Mouse (Mus musculus) limb, embryonic 12.5 days (tissue): ENCODE results near the gene Gm37419. TPM values are rescaled to one million over a fixed set of nuclear protein-coding genes. Genes with fewer than 3 reads are reported as not detected.

ENCODE experiments used
- ATAC-seq: fragments of 200-750 bp; cut with Nextera tagmentation; 2 replicates; pipeline ENCODE4 v1.8.0; 2017; ENCODE audit warnings: low read depth, moderate TSS enrichment; ENCODE audit not compliant: insufficient number of reproducible peaks, insufficient read depth, low FRiP score, low TSS enrichment
- H3K27ac ChIP-seq: fragments of 300-500 bp; sonication (generic); 2 replicates; pipeline ENCODE4 v1.5.1; 2016; ENCODE audit warnings: mild to moderate bottlenecking, moderate library complexity
- H3K27me3 ChIP-seq: fragments of 300-500 bp; sonication (generic); 2 replicates; pipeline ENCODE4 v1.6.1; 2016; ENCODE audit warnings: mild to moderate bottlenecking, moderate library complexity
- H3K36me3 ChIP-seq: fragments of 300-500 bp; sonication (generic); 2 replicates; pipeline ENCODE4 v1.6.1; 2016; ENCODE audit warnings: mild to moderate bottlenecking, moderate library complexity
- H3K4me1 ChIP-seq: fragments of 300-500 bp; sonication (generic); replicated peaks from 2 replicates; pipeline ENCODE4 v1.6.1; 2016
- H3K4me2 ChIP-seq: fragments of 300-500 bp; sonication (generic); 2 replicates; pipeline ENCODE4 v1.6.1; 2016; ENCODE audit warnings: mild to moderate bottlenecking, moderate library complexity
- H3K4me3 ChIP-seq: fragments of 300-500 bp; sonication (generic); replicated peaks from 2 replicates; pipeline ENCODE4 v1.5.1; 2016; ENCODE audit warnings: mild to moderate bottlenecking
- H3K9ac ChIP-seq: fragments of 300-500 bp; sonication (generic); replicated peaks from 2 replicates; pipeline ENCODE4 v1.6.1; 2016; ENCODE audit warnings: mild to moderate bottlenecking, moderate library complexity
- H3K9me3 ChIP-seq: fragments of 300-500 bp; sonication (generic); 2 replicates; pipeline ENCODE4 v1.6.1; 2016; ENCODE audit warnings: mild to moderate bottlenecking, moderate library complexity
- WGBS: fragments of 180-500 bp; shearing (Covaris S2); methylation state at CpG from one replicate; pipeline ENCODE4 v1.1.7; 2016; 5-methylcytosine and 5-hydroxymethylcytosine counted together
- polyA plus RNA-seq: library from polyadenylated mRNA; unstranded; fragments of >200 nt; fragmentation: Nextera tagmentation; extraction: Ambion mirVana; gene quantifications from 2 replicates; pipeline ENCODE4 v1.2.1, GENCODE M21; 2016

The Gm37419 gene
- polyA plus RNA-seq, 1 experiment from 2014 or later: not detected

DNA sequence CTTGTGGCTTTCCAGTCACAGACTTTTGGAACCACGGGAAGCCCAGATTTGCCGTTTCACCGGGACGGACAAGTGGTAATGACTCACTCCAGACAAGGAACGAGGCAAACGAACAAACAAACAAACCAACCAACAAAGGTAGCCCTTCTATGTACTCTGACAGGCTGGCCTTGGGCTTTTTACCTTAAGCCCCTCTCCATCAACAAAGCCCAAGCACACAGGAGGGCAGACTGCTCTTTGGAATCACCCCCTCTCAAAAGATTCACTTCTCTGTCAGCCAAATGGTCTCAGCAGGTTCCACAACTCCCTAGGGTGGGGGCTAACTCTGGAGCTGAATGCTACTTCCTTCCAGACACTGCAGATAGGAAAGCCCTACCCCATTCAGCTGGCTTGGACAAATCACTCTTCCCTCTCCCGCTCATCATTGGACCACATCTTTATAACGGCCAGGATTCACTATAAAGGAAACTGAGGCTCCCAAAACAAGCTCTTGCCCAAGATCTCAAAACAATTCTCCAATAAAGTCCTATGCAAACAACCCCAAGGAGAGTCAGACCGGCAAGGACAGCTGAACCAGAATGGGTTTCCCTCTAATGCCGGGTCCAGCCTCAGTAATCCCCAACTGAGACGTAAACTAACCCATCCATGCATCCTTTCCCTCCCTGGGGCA, 7.9 kb upstream of the Gm37419 start:
- no peaks in the 10 kb centered on the region for H3K9me3 ChIP-seq
- 8% methylated on average over 11 of the region's 11 CpGs for WGBS
- H3K9ac ChIP-seq: no peak overlapping the region

DNA sequence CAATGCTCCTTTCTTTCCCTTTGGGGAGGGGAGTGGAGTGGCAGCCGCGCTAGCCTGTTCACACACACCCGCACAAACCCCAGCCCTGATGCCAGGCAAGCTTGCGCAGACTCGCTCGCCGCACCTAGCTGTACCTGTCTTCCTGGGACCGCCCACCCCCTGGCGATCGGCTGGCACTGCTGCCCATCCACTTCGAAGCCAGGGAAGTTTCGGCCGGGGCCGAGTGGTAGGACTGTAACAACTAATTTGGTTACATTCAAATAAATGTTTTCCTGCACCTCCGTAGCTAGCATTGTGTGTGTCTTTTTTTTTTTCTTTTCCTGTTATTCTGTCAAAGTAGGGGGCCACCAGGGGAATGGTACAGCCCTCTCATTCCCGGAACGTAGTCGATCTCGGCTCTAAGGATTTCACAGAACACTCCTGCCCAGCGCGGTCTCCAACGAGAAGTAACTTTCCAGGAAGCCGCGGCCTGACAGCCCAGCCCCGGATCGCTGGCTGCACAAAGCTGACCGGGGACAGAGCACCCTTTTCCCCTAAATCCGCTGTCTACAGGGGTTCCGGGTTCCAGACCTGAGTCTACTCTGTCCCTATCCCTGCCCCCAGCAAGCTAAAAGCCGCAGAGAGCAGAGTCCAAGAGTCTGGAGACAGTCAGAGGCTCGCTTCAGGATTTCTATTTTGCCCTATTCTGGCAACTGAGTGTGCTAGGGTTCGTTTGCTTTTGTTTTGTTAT, 7.1 kb upstream of the Gm37419 start:
- WGBS: under 1% methylated on average over 32 of the region's 32 CpGs
- peaks cover 60% of the 10 kb centered on the region for H3K27me3 ChIP-seq
- no peak for ATAC-seq
- H3K27ac ChIP-seq: no peak overlapping the region
- peak overlapping the region; percentile 53 for H3K9ac ChIP-seq
- H3K4me3 ChIP-seq: peak overlapping the region; percentile 44
- peaks cover 47% of the 10 kb centered on the region for H3K4me1 ChIP-seq
- H3K9me3 ChIP-seq: no peaks in the 10 kb centered on the region
- H3K4me2 ChIP-seq: peak overlapping the region; percentile 86
- H3K36me3 ChIP-seq: no peaks in the 10 kb centered on the region

More for the DNA sequence above, 7.9 kb upstream of the Gm37419 start:
- no peak overlapping the region for H3K27ac ChIP-seq
- H3K36me3 ChIP-seq: no peaks in the 10 kb centered on the region
- peak overlapping the region; percentile 44 for H3K4me3 ChIP-seq
- H3K4me1 ChIP-seq: peaks cover 43% of the 10 kb centered on the region
- peak overlapping the region; percentile 86 for H3K4me2 ChIP-seq
- H3K27me3 ChIP-seq: peaks cover 54% of the 10 kb centered on the region
- no peak for ATAC-seq

DNA sequence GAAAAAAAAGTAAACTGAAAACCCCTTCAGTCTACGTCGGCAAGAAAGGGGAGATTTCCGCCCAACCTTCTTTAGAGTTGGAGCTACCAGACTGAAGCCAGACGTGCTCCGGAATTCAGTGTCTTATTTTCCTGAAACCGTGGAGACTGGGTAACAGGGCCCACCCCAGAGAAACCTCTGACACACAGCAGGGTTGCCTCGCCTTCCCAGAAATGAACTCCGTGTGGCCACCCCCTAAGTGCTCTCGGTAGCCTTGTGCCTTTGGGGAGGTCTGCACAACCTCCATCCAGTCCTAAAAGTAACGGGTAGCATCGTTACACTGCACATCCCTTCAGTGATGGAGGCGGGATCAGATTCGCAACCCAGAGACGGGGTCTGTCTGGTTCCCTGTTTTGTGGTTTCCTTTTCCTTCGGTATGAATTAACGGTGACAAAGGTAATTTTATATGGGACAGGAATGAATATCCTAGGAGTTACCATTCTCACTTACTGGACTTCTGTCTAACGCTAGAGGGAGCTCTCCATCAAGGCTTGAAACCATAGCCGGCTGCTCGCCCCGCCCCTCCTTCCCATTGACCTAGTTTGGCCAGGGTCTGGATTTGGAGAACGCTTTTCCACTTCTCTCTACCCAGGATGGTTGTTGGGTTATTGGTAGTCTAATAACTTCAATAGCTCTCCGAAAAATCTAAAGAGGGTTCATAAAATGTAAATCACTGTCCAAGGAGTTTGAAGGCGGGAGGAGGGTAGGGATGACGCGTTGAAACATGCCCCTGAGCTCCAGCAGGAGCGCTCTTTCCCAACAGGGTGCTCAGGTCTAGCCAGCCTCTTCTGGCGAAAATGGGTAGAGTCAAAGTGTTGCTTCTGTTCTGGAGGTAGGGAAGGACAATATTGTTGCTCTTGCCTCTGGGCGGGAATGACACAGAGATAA, 6.1 kb upstream of the Gm37419 start:
- 2% methylated on average over 28 of the region's 28 CpGs for WGBS
- Histone ChIP-seq H3K4me2 (peak overlapping the region; percentile 86), H3K27me3 (peaks cover 69% of the 10 kb centered on the region), H3K4me1 (peaks cover 54% of the 10 kb centered on the region), H3K27ac (no peak overlapping the region), H3K4me3 (peak overlapping the region; percentile 44), H3K9ac (peak overlapping the region; percentile 40; the same call in 1 of the 2 replicates), H3K9me3 (no peaks in the 10 kb centered on the region), H3K36me3 (no peaks in the 10 kb centered on the region)
- ATAC-seq: peak; percentile 52

DNA sequence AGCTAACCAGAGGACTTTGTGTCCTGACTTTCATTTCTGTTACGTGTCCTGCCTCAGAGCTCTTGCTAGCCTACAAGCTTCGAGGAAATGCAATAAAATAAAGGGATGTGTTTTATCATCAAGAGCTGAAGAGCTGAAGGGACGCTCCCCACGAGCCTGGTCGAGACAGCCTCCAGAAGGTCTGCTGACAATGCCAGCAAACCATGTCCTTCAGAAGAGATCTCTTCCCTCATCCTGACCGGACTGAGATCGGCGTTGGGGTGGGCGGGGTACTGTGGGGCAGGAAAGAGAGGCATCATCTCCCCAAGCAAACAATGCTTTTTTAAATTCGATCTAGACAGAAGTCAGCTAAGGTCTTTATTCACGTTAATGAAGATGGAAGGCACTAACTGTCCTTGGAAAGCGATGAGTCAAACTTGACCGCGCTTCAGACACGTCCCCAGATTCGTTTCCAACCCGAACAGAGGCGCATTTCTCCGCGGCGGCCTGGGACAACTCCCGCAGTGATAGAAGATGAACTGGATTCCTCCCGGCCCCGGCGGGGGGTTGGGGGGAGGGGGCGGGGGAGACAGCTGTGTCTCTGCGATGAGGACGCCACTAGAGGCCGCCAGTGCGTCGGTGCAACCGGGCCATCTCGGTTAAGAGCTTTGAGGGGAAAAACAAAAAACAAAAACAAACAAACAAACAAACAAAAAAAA, 5.2 kb upstream of the Gm37419 start:
- Histone ChIP-seq H3K4me3 (peak overlapping the region; percentile 44), H3K4me1 (peaks cover 54% of the 10 kb centered on the region), H3K9ac (peak overlapping the region; percentile 40), H3K27ac (no peak overlapping the region), H3K36me3 (no peaks in the 10 kb centered on the region), H3K27me3 (peaks cover 69% of the 10 kb centered on the region), H3K4me2 (peak overlapping the region; percentile 86), H3K9me3 (no peaks in the 10 kb centered on the region)
- 1% methylated on average over 33 of the region's 33 CpGs for WGBS
- ATAC-seq: no peak

DNA sequence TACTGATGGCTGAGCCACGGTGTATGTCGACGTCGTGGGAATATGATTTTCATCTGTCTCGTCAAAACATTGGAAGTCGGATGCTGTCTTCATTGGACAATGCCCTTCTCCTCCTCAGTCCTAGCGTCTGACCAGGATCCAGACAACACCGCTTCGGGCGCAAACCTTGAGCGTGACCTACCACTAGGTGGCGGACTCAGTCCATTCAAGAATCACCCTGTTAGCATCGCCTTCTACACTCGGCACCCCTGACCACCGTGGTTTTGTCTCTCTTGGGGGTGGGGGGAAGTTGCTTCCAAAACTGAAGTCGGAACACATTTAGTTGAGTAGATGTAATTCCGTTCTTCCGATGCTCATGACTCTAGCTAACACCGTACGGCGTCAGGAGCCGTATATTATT, 4.1 kb upstream of the Gm37419 start:
- Histone ChIP-seq H3K9ac (0 out of 2 replicates have a peak overlapping the region, but pooled peaks have one; percentile 45), H3K36me3 (no peaks in the 10 kb centered on the region), H3K4me3 (peak overlapping the region; percentile 45), H3K4me2 (peak overlapping the region; percentile 86), H3K27me3 (peaks cover 67% of the 10 kb centered on the region), H3K9me3 (no peaks in the 10 kb centered on the region), H3K4me1 (peaks cover 54% of the 10 kb centered on the region), H3K27ac (no peak overlapping the region)
- WGBS: 2% methylated on average over 22 of the region's 22 CpGs
- ATAC-seq: no peak

DNA sequence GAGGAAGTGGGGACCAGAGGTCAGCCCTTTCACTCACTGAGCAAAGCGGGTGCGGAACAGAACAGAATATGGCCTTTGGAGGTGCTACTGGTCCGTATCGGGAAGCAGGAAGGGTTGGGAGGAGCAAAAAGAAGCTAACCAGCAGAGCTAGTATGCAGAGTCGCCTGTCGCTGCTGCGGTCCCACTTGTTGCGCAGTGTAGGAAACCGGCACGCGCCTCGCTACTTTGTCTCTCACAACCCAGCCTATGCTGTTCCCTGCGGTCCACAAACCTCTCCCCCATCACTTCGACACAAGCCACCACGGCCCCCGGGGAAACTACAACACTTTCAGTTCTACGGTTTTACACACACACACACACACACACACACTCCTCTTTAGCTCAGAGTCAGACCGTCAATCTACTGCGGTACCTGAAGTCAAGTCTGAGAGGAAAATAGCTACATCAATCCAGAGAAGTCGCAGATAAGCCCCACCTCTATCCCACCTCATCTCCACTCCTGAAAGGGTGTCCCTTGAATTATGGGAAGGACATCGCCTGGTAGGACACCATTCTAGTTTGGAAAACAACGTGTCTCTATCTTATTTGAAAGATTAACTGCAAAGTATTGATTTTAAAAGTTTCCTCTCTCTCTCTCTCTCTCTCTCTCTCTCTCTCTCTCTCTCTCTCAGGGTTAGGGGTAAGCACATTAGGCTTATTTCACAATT, 3.4 kb upstream of the Gm37419 start:
- Histone ChIP-seq H3K4me2 (peak overlapping the region; percentile 86), H3K36me3 (no peaks in the 10 kb centered on the region), H3K27me3 (peaks cover 59% of the 10 kb centered on the region), H3K4me1 (peaks cover 57% of the 10 kb centered on the region), H3K9me3 (no peaks in the 10 kb centered on the region), H3K4me3 (peak overlapping the region; percentile 45), H3K27ac (no peak overlapping the region), H3K9ac (peak overlapping the region; percentile 45; the same call in 1 of the 2 replicates)
- under 1% methylated on average over 22 of the region's 22 CpGs for WGBS
- no peak for ATAC-seq

DNA sequence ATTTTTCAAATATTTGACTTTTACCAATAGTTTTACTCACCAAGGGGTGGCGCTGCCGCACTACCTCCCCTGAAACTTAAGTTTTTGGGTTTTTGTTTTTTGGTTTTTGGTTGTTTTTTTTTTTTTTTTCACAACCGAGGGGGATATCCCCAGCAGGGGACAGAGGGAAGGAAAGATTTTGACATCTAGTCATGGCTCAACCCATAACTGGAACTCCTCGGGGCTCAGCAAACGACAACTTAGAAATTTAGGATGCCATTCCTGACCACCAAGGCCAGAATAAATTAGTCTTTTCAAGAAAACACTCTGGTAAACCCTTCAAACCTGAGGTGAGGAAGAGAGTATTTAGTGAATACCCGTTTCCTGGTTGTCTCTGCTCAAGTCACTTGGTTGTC, 2.8 kb upstream of the Gm37419 start:
- H3K4me2 ChIP-seq: peak overlapping the region; percentile 93
- H3K27ac ChIP-seq: no peak overlapping the region
- H3K9me3 ChIP-seq: no peaks in the 10 kb centered on the region
- no peak overlapping the region for H3K9ac ChIP-seq
- WGBS: under 1% methylated on average over 6 of the region's 6 CpGs
- H3K27me3 ChIP-seq: peaks cover 56% of the 10 kb centered on the region
- H3K4me3 ChIP-seq: no peak overlapping the region
- H3K4me1 ChIP-seq: peaks cover 60% of the 10 kb centered on the region
- ATAC-seq: no peak
- H3K36me3 ChIP-seq: no peaks in the 10 kb centered on the region

DNA sequence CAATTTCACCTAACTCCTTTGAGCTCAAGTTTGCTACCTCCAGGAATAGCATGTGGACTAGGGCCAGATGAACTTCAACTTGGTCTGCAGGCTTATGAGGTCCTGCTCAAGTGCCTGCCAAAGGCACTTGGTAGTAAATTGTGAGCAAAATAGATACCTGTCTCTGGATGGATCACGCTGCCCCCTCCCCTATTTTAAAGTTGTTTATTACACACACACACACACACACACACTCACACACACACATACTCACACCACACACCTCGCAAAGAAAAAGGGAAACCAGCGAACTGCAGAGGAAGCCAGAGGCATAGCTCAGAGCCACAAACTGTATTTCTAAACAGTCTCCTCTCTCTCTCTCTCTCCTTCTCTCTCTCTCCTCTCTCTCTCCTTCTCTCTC, 2.1 kb upstream of the Gm37419 start:
- Histone ChIP-seq H3K9ac (no peak overlapping the region), H3K27me3 (peaks cover 50% of the 10 kb centered on the region), H3K36me3 (no peaks in the 10 kb centered on the region), H3K4me3 (peak overlapping the region; percentile 71), H3K9me3 (no peaks in the 10 kb centered on the region), H3K27ac (no peak overlapping the region), H3K4me2 (peak overlapping the region; percentile 93), H3K4me1 (peaks cover 56% of the 10 kb centered on the region)
- ATAC-seq: no peak
- 10% methylated on average over 3 of the region's 3 CpGs for WGBS

DNA sequence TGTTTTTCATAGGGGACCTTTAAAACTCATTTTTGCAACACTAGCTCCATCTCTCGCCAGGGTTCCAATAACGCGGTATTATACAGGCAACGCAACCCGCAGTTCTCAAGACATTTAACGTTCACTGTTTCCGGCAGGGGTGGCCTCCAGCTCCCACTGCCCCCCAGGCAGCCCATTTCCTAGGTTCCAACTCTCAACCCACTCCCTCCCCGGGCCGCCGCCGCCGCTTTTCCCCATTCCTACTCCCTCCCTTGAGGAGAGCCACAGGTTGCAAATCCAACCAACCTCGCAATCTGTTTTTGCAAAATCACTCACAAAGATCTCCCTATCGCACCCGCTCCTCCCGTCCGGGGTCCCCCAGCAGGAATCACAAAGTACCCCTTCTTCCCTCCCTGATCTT, 1.4 kb upstream of the Gm37419 start:
- ATAC-seq: no peak
- Histone ChIP-seq H3K4me2 (peak overlapping the region; percentile 93), H3K9ac (peak overlapping the region; percentile 79), H3K4me3 (peak overlapping the region; percentile 71), H3K27ac (no peak overlapping the region), H3K27me3 (peaks cover 43% of the 10 kb centered on the region), H3K9me3 (no peaks in the 10 kb centered on the region), H3K4me1 (peaks cover 53% of the 10 kb centered on the region), H3K36me3 (no peaks in the 10 kb centered on the region)
- WGBS: under 1% methylated on average over 17 of the region's 17 CpGs
